Mouse (Mus musculus) small intestine, adult 2 months (tissue): Measurements from ENCODE around the gene Arhgef40. TPM values are rescaled to one million over a fixed set of nuclear protein-coding genes. Genes with fewer than 3 reads are reported as not detected.

ENCODE experiments used
- H3K27ac ChIP-seq: fragments of 200-500 bp; 2 replicates; pipeline ENCODE4 v1.5.1; 2012; ENCODE audit warnings: low read depth, low read length, control low read depth, inconsistent platforms; ENCODE audit not compliant: insufficient read depth
- H3K27me3 ChIP-seq: fragments of 200-500 bp; 2 replicates; pipeline ENCODE4 v1.6.1; 2012; ENCODE audit warnings: mild to moderate bottlenecking, moderate library complexity, low read length, inconsistent platforms; ENCODE audit not compliant: control insufficient read depth, insufficient read depth
- H3K36me3 ChIP-seq: fragments of 200-500 bp; 2 replicates; pipeline ENCODE4 v1.6.1; 2012; ENCODE audit warnings: mild to moderate bottlenecking, low read length, control low read depth, inconsistent platforms; ENCODE audit not compliant: control insufficient read depth, insufficient read depth
- H3K4me1 ChIP-seq: fragments of 200-500 bp; 2 replicates; pipeline ENCODE4 v1.6.1; 2012; ENCODE audit warnings: low read length, inconsistent platforms, mixed read lengths; ENCODE audit not compliant: control insufficient read depth, insufficient read depth, insufficient read length
- H3K4me3 ChIP-seq: fragments of 200-500 bp; 2 replicates; pipeline ENCODE4 v1.5.1; 2012; ENCODE audit warnings: low read depth, mild to moderate bottlenecking, control low read depth, inconsistent platforms, low read length, moderate library complexity
- CTCF ChIP-seq: fragments of 200-500 bp; IDR thresholded peaks from 2 replicates; pipeline ENCODE4 v1.5.1; 2012; ENCODE audit warnings: low read depth, mild to moderate bottlenecking, control low read depth, inconsistent platforms, low read length, moderate library complexity, mixed read lengths; ENCODE audit not compliant: insufficient replicate concordance, insufficient read length; ENCODE audit errors: extremely low read depth
- POLR2A ChIP-seq: fragments of 200-500 bp; IDR thresholded peaks from 2 replicates; pipeline ENCODE4 v1.6.1; 2012; ENCODE audit warnings: low read depth, mild to moderate bottlenecking, control low read depth, inconsistent platforms, low read length, moderate library complexity
- WGBS: fragments of 180-500 bp; shearing (Covaris S2); methylation state at CpG from one replicate; pipeline ENCODE4 v1.1.7; 2018; 5-methylcytosine and 5-hydroxymethylcytosine counted together
- polyA plus RNA-seq: library from polyadenylated mRNA; depleted of rRNA; stranded (reverse); fragments of >200 nt; gene quantifications from 2 replicates; pipeline ENCODE4 v1.2.3, GENCODE M21; 2012

Arhgef40 gene
- polyA plus RNA-seq, 1 experiment: 19.1 TPM

DNA sequence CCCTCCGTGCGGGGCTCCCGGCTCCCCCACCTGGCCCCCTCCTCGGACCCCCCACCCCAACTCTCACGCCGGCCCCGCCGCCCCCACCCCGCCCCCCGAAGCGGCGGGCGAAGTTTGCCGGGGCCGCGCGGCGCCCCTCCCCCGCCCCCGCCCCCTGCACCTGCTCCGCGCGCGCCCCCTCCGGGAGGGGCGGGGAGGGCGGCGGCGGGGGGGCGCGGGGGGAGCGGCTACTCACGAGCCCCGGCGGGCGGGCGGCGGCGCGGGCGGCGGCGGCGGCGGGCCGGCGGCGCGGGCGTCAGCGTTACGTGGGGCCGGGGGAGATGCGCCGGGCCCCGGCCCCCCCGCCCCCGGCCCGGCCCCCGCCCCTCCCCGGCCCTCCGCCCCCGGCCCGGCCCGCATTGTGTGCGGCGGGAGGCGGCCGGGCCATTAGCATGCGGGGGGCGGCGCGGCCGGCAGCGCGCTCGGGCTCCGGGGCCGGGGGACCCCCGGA is 29.8 kb downstream of the Arhgef40 start:
- H3K36me3 ChIP-seq: no peaks in the 10 kb centered on the region
- H3K4me1 ChIP-seq: peaks cover 17% of the 10 kb centered on the region
- no peak overlapping the region for H3K27ac ChIP-seq
- peak overlapping the region; percentile 70 for H3K4me3 ChIP-seq
- 4% methylated on average over 20 of the region's 80 CpGs for WGBS
- TF ChIP-seq POLR2A: no peak
- no peak for TF ChIP-seq CTCF
- no peaks in the 10 kb centered on the region for H3K27me3 ChIP-seq

DNA sequence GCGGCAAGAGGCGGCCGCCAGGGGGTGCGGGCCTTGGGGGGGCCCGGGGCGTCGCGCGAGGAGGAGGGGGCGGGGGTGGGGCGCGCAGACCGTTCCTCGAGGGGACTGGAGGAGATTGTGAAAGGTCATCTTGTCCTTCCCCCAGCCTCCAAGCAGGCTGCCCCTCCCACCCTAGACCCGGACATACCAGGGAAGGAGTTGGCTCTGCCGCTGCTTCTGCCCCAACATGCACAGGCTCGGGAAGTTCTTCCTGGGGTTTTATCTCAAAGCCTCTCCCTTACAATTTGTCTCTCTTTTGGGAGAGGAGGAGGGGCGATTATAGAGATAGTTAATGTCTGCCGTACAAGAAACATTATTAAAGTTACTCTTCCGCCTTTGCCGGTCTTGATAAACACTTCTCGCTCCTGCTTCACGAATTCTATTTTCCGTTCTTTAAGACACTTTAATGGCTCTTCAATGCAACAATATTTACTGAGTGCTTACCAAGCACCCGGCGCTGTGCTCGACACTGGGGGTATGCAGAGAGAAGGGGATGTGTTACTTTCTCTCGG is 30.3 kb downstream of the Arhgef40 start:
- peaks cover 17% of the 10 kb centered on the region for H3K4me1 ChIP-seq
- H3K27me3 ChIP-seq: no peaks in the 10 kb centered on the region
- peak overlapping the region; percentile 70 for H3K4me3 ChIP-seq
- under 1% methylated on average over 28 of the region's 28 CpGs for WGBS
- TF ChIP-seq CTCF (peak; percentile 5; the same call in 1 of the 2 replicates), POLR2A (peak; percentile 70; the same call in 1 of the 2 replicates)
- H3K27ac ChIP-seq: peak overlapping the region; percentile 93
- no peaks in the 10 kb centered on the region for H3K36me3 ChIP-seq

DNA sequence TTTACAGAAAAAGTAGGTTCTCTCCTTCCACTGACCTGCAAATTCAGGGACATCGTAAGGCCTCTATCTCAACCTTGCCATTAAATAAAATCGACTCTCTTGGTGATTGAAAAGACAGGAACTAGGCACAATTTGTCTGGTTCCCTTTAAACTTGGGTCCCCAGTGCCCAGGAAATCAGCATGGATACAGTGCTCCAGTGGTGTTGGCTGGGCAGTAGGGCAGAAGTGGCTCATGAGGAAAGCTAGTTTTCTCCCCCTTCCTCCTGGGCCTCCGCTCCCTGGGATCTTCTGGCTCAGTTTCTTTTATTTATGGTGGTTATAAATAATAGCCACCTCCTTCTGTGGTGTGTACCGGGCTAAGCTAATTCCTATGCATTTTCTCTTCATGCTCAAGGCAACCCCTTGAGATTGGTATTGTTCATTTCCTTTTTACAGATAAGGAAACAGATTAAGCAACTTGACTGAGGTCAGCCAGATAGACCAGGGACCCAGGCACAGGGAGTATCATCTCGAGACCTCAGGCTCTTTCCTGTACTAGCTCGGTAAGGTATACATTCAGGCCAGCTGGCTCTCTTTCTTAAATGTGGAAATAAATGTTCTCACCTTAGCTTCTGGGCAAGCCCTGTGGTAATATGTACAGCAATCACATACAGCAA is 31.1 kb downstream of the Arhgef40 start, which contains the start of gene Tmem253:
Gene Tmem253 (plus strand): TSS at position 214 of the 656 bp plus-strand sequence.
- no peaks in the 10 kb centered on the region for H3K27me3 ChIP-seq
- H3K4me1 ChIP-seq: peaks cover 17% of the 10 kb centered on the region
- H3K27ac ChIP-seq: peak within 1 kb of the TSS; percentile 93
- TF ChIP-seq CTCF (no peak), POLR2A (no peak)
- WGBS: 8% methylated on average over 6 of the region's 6 CpGs
- peak within 1 kb of the TSS; percentile 70 for H3K4me3 ChIP-seq
- no peaks in the 10 kb centered on the region for H3K36me3 ChIP-seq

DNA sequence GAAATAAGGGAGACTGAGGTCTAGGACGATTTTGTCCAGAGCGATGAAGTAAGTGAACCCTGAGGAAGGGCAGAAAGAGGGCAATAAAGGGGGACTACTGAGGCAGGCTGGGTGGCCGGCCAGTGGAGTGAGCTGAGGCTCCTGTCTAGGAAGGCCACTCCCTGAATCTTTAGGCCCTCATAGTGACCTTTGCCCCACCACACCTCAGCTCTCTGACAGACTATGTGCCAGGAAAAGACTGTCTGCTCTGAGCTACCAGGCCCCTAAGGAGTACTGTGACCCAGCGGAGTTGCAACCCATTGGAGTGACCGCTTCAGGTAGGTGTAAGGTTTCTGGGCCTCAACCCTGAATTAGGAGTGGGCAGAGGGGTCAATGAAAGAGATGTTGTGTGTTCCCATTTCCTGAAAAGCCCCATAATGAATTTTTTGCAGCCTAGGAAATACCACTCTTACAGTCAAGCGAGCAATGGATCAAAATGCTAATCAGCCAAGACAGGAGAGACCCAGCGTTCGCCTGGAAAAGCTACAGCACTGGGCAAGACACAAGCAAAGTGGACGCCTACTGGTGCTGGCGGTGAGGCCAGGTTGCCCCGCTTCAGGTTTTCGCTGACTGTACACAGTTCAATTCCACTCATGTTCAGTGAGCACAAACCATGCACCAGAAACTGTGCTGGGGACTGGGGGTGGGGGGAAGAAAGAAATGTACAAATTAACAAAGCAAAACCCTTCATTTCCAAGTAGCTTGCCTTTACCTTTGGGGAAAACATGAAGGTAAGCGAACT is 32.3 kb downstream of the Arhgef40 start:
- Histone ChIP-seq H3K27ac (peak overlapping the region; percentile 93), H3K36me3 (no peaks in the 10 kb centered on the region), H3K27me3 (no peaks in the 10 kb centered on the region), H3K4me3 (peak overlapping the region; percentile 56), H3K4me1 (peaks cover 17% of the 10 kb centered on the region)
- TF ChIP-seq POLR2A (peak; percentile 40; the same call in 1 of the 2 replicates), CTCF (no peak)
- WGBS: 39% methylated on average over 13 of the region's 13 CpGs

DNA sequence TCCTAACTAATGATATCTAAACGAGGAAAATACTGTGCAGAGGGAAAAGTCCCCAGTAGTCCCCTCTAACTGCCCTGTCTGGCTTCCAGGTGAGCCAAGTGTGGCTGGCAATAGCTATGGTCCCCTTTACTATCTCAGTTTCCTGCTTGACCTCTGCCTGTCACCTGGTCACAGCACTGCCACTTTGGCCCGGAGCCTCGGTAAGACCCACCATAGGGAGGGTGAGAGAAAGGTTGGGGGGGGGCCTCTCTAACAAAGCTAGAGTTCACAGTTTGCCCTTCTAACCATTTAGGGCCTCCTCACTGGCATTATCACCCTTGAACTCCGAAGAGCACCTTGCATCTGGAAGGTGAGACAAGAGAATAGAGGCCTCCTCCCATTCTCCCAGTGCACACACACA is 33.1 kb downstream of the Arhgef40 start:
- no peaks in the 10 kb centered on the region for H3K36me3 ChIP-seq
- 30% methylated on average over 4 of the region's 4 CpGs for WGBS
- H3K27me3 ChIP-seq: no peaks in the 10 kb centered on the region
- peak overlapping the region; percentile 44 for H3K4me3 ChIP-seq
- H3K27ac ChIP-seq: peak overlapping the region; percentile 93
- TF ChIP-seq CTCF (no peak), POLR2A (no peak)
- peaks cover 17% of the 10 kb centered on the region for H3K4me1 ChIP-seq

DNA sequence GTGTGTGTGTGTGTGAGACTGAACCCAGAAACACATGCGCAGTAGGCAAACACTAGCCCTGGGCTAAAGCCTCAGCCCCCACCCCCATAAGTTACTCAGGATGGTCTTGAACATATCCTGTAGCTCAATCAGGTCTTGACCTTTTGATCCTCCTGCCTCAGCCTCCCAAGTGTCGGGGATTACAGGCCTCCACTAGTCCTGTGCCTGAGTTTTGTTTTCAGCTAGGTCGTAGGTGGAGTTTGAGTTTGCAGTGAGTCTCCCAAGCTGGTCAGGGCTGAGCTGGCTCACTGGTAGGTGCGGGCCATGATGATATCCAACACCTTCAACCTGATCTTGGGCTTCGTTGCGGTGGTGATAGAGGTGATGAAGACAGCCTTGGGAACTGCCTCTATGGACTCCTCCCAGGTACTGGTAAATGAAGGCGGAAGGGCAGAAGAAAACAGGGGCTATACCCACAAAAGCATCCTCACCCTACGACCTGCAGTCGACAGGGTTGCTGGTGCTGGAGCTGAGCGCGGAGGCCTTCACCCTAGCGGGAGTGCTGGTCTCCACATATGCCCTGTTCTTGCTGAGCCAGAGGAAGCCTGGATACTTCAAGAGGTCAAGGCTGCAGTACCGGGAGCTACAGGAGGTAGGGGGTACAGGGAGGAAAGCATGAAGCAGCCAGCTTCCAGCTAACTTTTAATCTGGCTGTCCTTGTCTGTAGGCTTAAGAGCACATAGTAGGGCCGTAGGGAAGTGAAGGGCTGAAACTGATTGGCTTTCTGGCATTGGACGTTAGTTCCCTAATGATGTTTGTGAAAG is 33.9 kb downstream of the Arhgef40 start:
- H3K36me3 ChIP-seq: no peaks in the 10 kb centered on the region
- H3K4me3 ChIP-seq: peak overlapping the region; percentile 24
- H3K4me1 ChIP-seq: peaks cover 21% of the 10 kb centered on the region
- 69% methylated on average over 15 of the region's 15 CpGs for WGBS
- TF ChIP-seq POLR2A: no peak
- TF ChIP-seq CTCF: no peak
- H3K27ac ChIP-seq: peak overlapping the region; percentile 98
- no peaks in the 10 kb centered on the region for H3K27me3 ChIP-seq
